Mouse (Mus musculus): ENCODE data around the gene Alb. TPM values are rescaled to one million over a fixed set of nuclear protein-coding genes. Genes with fewer than 3 reads are reported as not detected.
A peak's percentile ranks its signal among the peaks of the same experiment; 100 is the strongest.

The Alb gene
- polyA plus RNA-seq, 1 experiment from 2014 or later, result 16,843 TPM

DNA sequence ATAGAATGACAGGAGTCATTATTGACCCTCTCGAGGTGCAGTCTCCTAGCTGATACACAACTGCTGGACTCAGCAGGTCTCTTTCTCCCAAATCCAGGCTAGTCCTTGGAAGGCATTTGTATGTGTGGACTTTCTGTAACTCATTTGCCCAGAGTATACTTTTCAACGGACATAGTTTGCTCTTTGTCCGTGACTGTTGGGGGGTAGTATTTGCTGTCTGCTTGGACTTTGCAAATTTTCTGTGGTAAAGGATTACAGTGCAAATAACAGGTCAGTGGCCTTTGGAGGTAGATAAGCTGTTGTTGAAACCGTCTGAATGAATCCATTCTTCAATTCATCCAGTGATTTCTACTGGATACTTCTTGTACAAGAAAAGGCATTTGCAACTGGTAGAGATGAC is 21.5 kb upstream of the Alb start:
- Histone ChIP-seq H3K9ac (replicated peaks) (no peak overlapping the region), H3K27ac (ENCODE audit: low read depth) (peak overlapping the region; percentile 75), H3K9me3 (ENCODE audit: low read length) (no peaks in the 10 kb centered on the region), H3K4me1 (ENCODE audit: insufficient read depth) (peaks cover 11% of the 10 kb centered on the region), H3K4me3 (ENCODE audit: low read depth, low read length) (no peak overlapping the region), H3K36me3 (replicated peaks; ENCODE audit: insufficient read depth, low read length) (no peaks in the 10 kb centered on the region), H3K4me2 (ENCODE audit: low read depth, low read length) (no peak overlapping the region; the same call in 1 of the 2 replicates), H3K27me3 (ENCODE audit: insufficient read depth, low read length) (no peaks in the 10 kb centered on the region)
- ATAC-seq (peak; percentile 95), DNase-seq (no peak)
- WGBS (ENCODE audit: insufficient replicate concordance), result 66% methylated on average over 4 of the region's 4 CpGs
- TF ChIP-seq EP300 (IDR thresholded peaks at IDR 0.05; ENCODE audit: low read depth) (peak; percentile 48; the same call in 1 of the 2 replicates), CTCF (IDR thresholded peaks at IDR 0.05; ENCODE audit: low read depth) (no peak)

- ATAC-seq (peak; percentile 98), DNase-seq (peak; percentile 31)
- Histone ChIP-seq H3K9ac (replicated peaks) (no peak overlapping the region), H3K4me2 (ENCODE audit: low read depth, low read length) (no peak overlapping the region), H3K27me3 (ENCODE audit: insufficient read depth, low read length) (no peaks in the 10 kb centered on the region), H3K4me1 (ENCODE audit: insufficient read depth) (peaks cover 6% of the 10 kb centered on the region), H3K9me3 (ENCODE audit: low read length) (no peaks in the 10 kb centered on the region), H3K27ac (ENCODE audit: low read depth) (peak overlapping the region; percentile 84), H3K4me3 (ENCODE audit: low read depth, low read length) (no peak overlapping the region), H3K36me3 (replicated peaks; ENCODE audit: insufficient read depth, low read length) (no peaks in the 10 kb centered on the region)
- TF ChIP-seq CTCF (IDR thresholded peaks at IDR 0.05; ENCODE audit: low read depth) (no peak), EP300 (IDR thresholded peaks at IDR 0.05; ENCODE audit: low read depth) (peak; percentile 74; the same call in 1 of the 2 replicates)
- 53% methylated on average over 3 of the region's 3 CpGs for WGBS (ENCODE audit: insufficient replicate concordance)
These were observed 13.1 kb upstream of the Alb start for GRCm38 (mm10) chr5:90447577-90447976.

- no peak overlapping the region for H3K9ac ChIP-seq (replicated peaks)
- H3K36me3 ChIP-seq (replicated peaks; ENCODE audit: insufficient read depth, low read length), result no peaks in the 10 kb centered on the region
- H3K4me1 ChIP-seq (ENCODE audit: insufficient read depth), result peaks cover 12% of the 10 kb centered on the region; the same call in 1 of the 2 replicates
- ATAC-seq, result peak; percentile 50
- no peak overlapping the region for H3K4me3 ChIP-seq (ENCODE audit: low read depth, low read length)
- no peaks in the 10 kb centered on the region for H3K9me3 ChIP-seq (ENCODE audit: low read length)
- 54% methylated on average over 5 of the region's 5 CpGs for WGBS (ENCODE audit: insufficient replicate concordance)
- no peaks in the 10 kb centered on the region for H3K27me3 ChIP-seq (ENCODE audit: insufficient read depth, low read length)
- DNase-seq, result no peak
- TF ChIP-seq EP300 (IDR thresholded peaks at IDR 0.05; ENCODE audit: low read depth) (no peak), CTCF (IDR thresholded peaks at IDR 0.05; ENCODE audit: low read depth) (no peak)
- no peak overlapping the region for H3K4me2 ChIP-seq (ENCODE audit: low read depth, low read length)
- peak overlapping the region; percentile 84 for H3K27ac ChIP-seq (ENCODE audit: low read depth)
These were observed 10.7 kb upstream of the Alb start for GRCm38 (mm10) chr5:90449961-90450360.

DNA sequence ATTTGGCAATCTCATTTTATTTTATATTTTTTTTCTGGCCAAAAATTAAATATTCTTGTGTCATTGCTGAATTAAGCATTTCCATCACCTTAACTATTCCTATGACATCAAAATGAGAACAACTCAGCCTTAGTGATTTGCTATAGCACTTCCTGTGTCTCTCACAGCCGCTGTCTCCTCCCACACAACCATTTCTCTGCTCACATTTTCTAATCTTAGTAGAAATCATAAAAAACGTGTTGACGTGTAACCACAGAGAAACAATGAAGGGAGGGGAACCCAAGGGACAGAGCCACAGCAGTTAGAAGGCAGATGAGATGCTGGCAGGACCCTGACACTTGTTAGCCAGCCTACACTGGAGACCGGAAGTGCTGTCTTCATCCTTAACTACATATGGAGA is 8.0 kb upstream of the Alb start:
- H3K9me3 ChIP-seq (ENCODE audit: low read length), result no peaks in the 10 kb centered on the region
- no peak for DNase-seq
- H3K27me3 ChIP-seq (ENCODE audit: insufficient read depth, low read length), result no peaks in the 10 kb centered on the region

GRCm38 (mm10) chr5:90457241-90457640 is 3.5 kb upstream of the Alb start:
- WGBS (ENCODE audit: insufficient replicate concordance), result 37% methylated on average over 1 of the region's 1 CpGs
- no peak overlapping the region for H3K27ac ChIP-seq (ENCODE audit: low read depth)
- H3K4me1 ChIP-seq (ENCODE audit: insufficient read depth), result peaks cover 5% of the 10 kb centered on the region
- DNase-seq, result no peak
- TF ChIP-seq CTCF (IDR thresholded peaks at IDR 0.05; ENCODE audit: low read depth), result no peak
- no peak for TF ChIP-seq EP300 (IDR thresholded peaks at IDR 0.05; ENCODE audit: low read depth)
- no peak overlapping the region for H3K4me3 ChIP-seq (ENCODE audit: low read depth, low read length)
- H3K4me2 ChIP-seq (ENCODE audit: low read depth, low read length), result no peak overlapping the region
- H3K9ac ChIP-seq (replicated peaks), result no peak overlapping the region
- H3K27me3 ChIP-seq (ENCODE audit: insufficient read depth, low read length), result no peaks in the 10 kb centered on the region
- H3K9me3 ChIP-seq (ENCODE audit: low read length), result no peaks in the 10 kb centered on the region
- ATAC-seq, result no peak
- no peaks in the 10 kb centered on the region for H3K36me3 ChIP-seq (replicated peaks; ENCODE audit: insufficient read depth, low read length)

More for the DNA sequence above, 8.0 kb upstream of the Alb start:
- H3K4me1 ChIP-seq (ENCODE audit: insufficient read depth), result peaks cover 12% of the 10 kb centered on the region
- no peak overlapping the region for H3K27ac ChIP-seq (ENCODE audit: low read depth)
- no peak for TF ChIP-seq CTCF (IDR thresholded peaks at IDR 0.05; ENCODE audit: low read depth)
- no peak for TF ChIP-seq EP300 (IDR thresholded peaks at IDR 0.05; ENCODE audit: low read depth)
- H3K4me2 ChIP-seq (ENCODE audit: low read depth, low read length), result no peak overlapping the region
- ATAC-seq, result no peak
- no peak overlapping the region for H3K4me3 ChIP-seq (ENCODE audit: low read depth, low read length)
- no peak overlapping the region for H3K9ac ChIP-seq (replicated peaks)
- WGBS (ENCODE audit: insufficient replicate concordance), result 50% methylated on average over 4 of the region's 4 CpGs
- no peaks in the 10 kb centered on the region for H3K36me3 ChIP-seq (replicated peaks; ENCODE audit: insufficient read depth, low read length)

DNA sequence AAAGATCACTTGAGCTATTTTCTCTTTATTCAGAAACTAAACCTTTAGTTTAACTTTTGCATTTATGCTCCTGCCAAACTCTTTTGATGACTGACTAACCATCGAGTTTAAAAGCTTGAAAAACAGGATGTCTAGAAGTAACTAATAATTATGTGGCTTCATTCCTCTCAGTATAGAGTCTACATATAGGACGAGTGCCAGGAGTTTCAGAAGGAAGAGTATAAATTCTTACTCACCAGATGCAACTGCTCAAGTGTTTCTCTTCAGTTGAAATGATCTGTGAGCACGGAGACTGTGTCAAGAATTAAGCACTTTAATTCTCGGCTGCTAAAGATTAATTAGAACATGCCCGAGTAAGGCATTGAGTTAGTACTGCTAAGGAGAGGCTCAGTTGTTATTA is 2.0 kb upstream of the Alb start:
- Histone ChIP-seq H3K9ac (replicated peaks) (no peak overlapping the region), H3K4me2 (ENCODE audit: low read depth, low read length) (no peak overlapping the region), H3K36me3 (replicated peaks; ENCODE audit: insufficient read depth, low read length) (no peaks in the 10 kb centered on the region), H3K4me1 (ENCODE audit: insufficient read depth) (no peaks in the 10 kb centered on the region; the same call in none of the 2 replicates), H3K4me3 (ENCODE audit: low read depth, low read length) (no peak overlapping the region), H3K27me3 (ENCODE audit: insufficient read depth, low read length) (no peaks in the 10 kb centered on the region), H3K9me3 (ENCODE audit: low read length) (no peaks in the 10 kb centered on the region), H3K27ac (ENCODE audit: low read depth) (no peak overlapping the region)
- DNase-seq (no peak), ATAC-seq (no peak)
- TF ChIP-seq CTCF (IDR thresholded peaks at IDR 0.05; ENCODE audit: low read depth) (no peak), EP300 (IDR thresholded peaks at IDR 0.05; ENCODE audit: low read depth) (no peak)
- WGBS (ENCODE audit: insufficient replicate concordance), result 67% methylated on average over 5 of the region's 5 CpGs

GRCm38 (mm10) chr5:90466806-90467205 is 6.1 kb downstream of the Alb start:
- Histone ChIP-seq H3K27me3 (ENCODE audit: insufficient read depth, low read length) (no peaks in the 10 kb centered on the region), H3K9ac (replicated peaks) (no peak overlapping the region), H3K36me3 (replicated peaks; ENCODE audit: insufficient read depth, low read length) (peaks cover 2% of the 10 kb centered on the region; the same call in 1 of the 2 replicates), H3K4me1 (ENCODE audit: insufficient read depth) (no peaks in the 10 kb centered on the region), H3K9me3 (ENCODE audit: low read length) (no peaks in the 10 kb centered on the region), H3K4me3 (ENCODE audit: low read depth, low read length) (no peak overlapping the region), H3K27ac (ENCODE audit: low read depth) (no peak overlapping the region), H3K4me2 (ENCODE audit: low read depth, low read length) (no peak overlapping the region)
- no peak for ATAC-seq
- WGBS (ENCODE audit: insufficient replicate concordance), result 52% methylated on average over 4 of the region's 4 CpGs
- TF ChIP-seq CTCF (IDR thresholded peaks at IDR 0.05; ENCODE audit: low read depth), result no peak
- no peak for TF ChIP-seq EP300 (IDR thresholded peaks at IDR 0.05; ENCODE audit: low read depth)
- DNase-seq, result no peak

Measured in liver, postnatal 0 days (tissue).